Mouse (Mus musculus) kidney, adult 10 weeks (tissue): ENCODE measurements around the gene Sema3d. TPM values are rescaled to one million over a fixed set of nuclear protein-coding genes. Genes with fewer than 3 reads are reported as not detected.

Experiments used
- polyA plus RNA-seq: library from polyadenylated mRNA; stranded (reverse); fragments of 350-450 nt; fragmentation: Illumina TruSeq; extraction: RNeasy Lipid Tissue Mini Kit (QIAGEN cat#74804); gene quantifications from one replicate; pipeline ENCODE4 v1.2.3, GENCODE M21; 2014; ENCODE audit warnings: low read depth, low replicate concordance

The Sema3d gene
- polyA plus RNA-seq = 12.9 TPM

DNA sequence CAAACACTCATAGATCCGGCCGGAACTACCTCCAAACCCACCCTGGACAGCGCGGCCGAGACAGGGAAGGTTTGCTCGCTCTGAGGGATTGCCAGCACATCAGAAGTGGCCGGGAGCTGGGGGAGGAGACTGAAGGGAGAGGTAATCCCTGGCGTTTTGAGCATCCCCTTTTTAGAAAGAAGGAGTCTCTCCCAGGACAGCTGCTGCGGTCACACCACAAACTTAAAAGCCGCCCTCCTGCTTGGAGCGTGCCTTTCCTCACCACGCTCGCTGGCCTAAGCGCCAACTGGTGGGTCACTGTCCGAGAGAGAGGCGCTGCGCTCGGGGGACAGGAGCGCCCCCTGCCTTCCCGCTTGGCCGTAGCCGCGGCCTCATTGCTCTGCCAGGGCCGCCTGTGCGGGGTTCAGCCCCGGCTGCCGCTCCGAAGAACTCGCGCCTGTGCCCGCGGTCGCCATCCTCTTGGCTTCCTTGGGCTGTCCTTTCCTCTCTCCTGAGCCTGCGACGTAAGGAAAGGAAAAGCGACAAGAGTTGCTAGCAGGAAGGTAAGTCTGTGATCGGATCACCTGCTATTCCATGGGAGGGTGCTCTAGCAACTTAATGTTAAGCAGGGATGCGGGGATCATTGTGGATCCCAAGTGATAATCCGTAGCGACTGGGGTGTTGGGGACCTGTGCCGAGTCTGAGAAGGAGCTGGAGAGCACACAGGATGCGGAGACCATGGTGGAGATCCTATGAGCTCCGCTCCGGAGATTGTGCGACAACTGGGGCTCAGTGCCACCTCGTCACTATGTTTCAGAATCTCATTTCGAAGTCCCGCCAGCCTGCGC is at the start of gene Sema3d:
Gene Sema3d (plus strand): TSS at position 253 of the 827 bp plus-strand sequence.

